Mouse (Mus musculus) MEL (cell line): ENCODE measurements around the gene Adamts16. TPM values are rescaled to one million over a fixed set of nuclear protein-coding genes. Genes with fewer than 3 reads are reported as not detected.

Source experiments
- DNase-seq: peaks from one replicate; pipeline ENCODE4 v3.0.0; 2011; ENCODE audit warnings: low read depth, low spot score
- H3K27ac ChIP-seq: 2 replicates; pipeline ENCODE4 v1.5.1; 2012; ENCODE audit warnings: low read depth, mild to moderate bottlenecking, control low read depth, low read length, moderate library complexity; ENCODE audit not compliant: control insufficient read depth
- H3K27me3 ChIP-seq, 2 experiments: fragments of 150-350 bp in 1 of 2; sonication (generic) in 1 of 2; 2 replicates each; pipeline ENCODE4 v1.6.1; 2012; ENCODE audit warnings: low read length in 2 of 2, mild to moderate bottlenecking in 2 of 2, improper control_type of control experiment in 1 of 2, moderate library complexity in 1 of 2; ENCODE audit not compliant: insufficient read depth in 2 of 2, control insufficient read depth in 1 of 2
- H3K36me3 ChIP-seq, 2 experiments: 2 replicates each; pipeline ENCODE4 v1.6.1; 2012 to 2014; ENCODE audit warnings: low read length in 2 of 2, improper control_type of control experiment in 1 of 2, inconsistent platforms in 1 of 2, mild to moderate bottlenecking in 1 of 2; ENCODE audit not compliant: insufficient read depth in 2 of 2, control insufficient read depth in 1 of 2
- H3K4me1 ChIP-seq, 2 experiments: fragments of 150-350 bp in 1 of 2; sonication (generic) in 1 of 2; 2 replicates each; pipeline ENCODE4 v1.6.1; 2012; ENCODE audit warnings: low read length in 2 of 2, improper control_type of control experiment in 1 of 2, mild to moderate bottlenecking in 1 of 2; ENCODE audit not compliant: insufficient read depth in 2 of 2, control insufficient read depth in 1 of 2
- H3K4me3 ChIP-seq, 2 experiments: fragments of 150-350 bp in 1 of 2; sonication (generic) in 1 of 2; 2 replicates each; pipeline ENCODE4 v1.5.1; 2012; ENCODE audit warnings: low read depth in 2 of 2, low read length in 2 of 2, mild to moderate bottlenecking in 2 of 2, moderate library complexity in 2 of 2, control low read depth in 1 of 2, improper control_type of control experiment in 1 of 2; ENCODE audit not compliant: control insufficient read depth in 1 of 2, insufficient read depth in 1 of 2
- H3K79me2 ChIP-seq: 2 replicates; pipeline ENCODE4 v1.6.1; 2012; ENCODE audit warnings: mild to moderate bottlenecking, low read length, moderate library complexity; ENCODE audit not compliant: control insufficient read depth, poor library complexity, insufficient read depth
- H3K9ac ChIP-seq: 2 replicates; pipeline ENCODE4 v1.6.1; 2012; ENCODE audit warnings: low read depth, mild to moderate bottlenecking, control low read depth, low read length, moderate library complexity; ENCODE audit not compliant: control insufficient read depth, poor library complexity, severe bottlenecking
- H3K9me3 ChIP-seq: fragments of 150-350 bp; sonication (generic); replicated peaks from 2 replicates; pipeline ENCODE4 v1.6.1; 2012; ENCODE audit warnings: mild to moderate bottlenecking, low read length, improper control_type of control experiment, moderate library complexity; ENCODE audit not compliant: insufficient read depth
- CHD2 ChIP-seq: IDR thresholded peaks from 2 replicates; pipeline ENCODE4 v1.6.1; 2011; ENCODE audit warnings: low read length, improper control_type of control experiment
- CTCF ChIP-seq, 3 experiments: IDR thresholded peaks in 2 of 3; conservative IDR thresholded peaks in 1 of 3; 2 replicates each; pipeline ENCODE4 v1.5.1; 2011 to 2012; ENCODE audit warnings: low read length in 3 of 3, low read depth in 2 of 3, mild to moderate bottlenecking in 2 of 3, improper control_type of control experiment in 1 of 3, inconsistent platforms in 1 of 3, mixed read lengths in 1 of 3, moderate library complexity in 1 of 3; ENCODE audit not compliant: control insufficient read depth in 1 of 3, insufficient read depth in 1 of 3, poor library complexity in 1 of 3, severe bottlenecking in 1 of 3
- E2F4 ChIP-seq: IDR thresholded peaks from 2 replicates; pipeline ENCODE4 v1.6.1; 2011; ENCODE audit warnings: low read depth, low read length, improper control_type of control experiment, borderline replicate concordance
- GATA1 ChIP-seq: IDR thresholded peaks from 2 replicates; pipeline ENCODE4 v1.6.1; 2011; ENCODE audit warnings: low read depth, low read length, improper control_type of control experiment
- KAT2A ChIP-seq: conservative IDR thresholded peaks from 2 replicates; pipeline ENCODE4 v1.6.1; 2012; ENCODE audit warnings: low read depth, low read length, improper control_type of control experiment, inconsistent platforms
- MAFK ChIP-seq: IDR thresholded peaks from 2 replicates; pipeline ENCODE4 v1.6.1; 2011; ENCODE audit warnings: low read depth, mild to moderate bottlenecking, low read length, improper control_type of control experiment, borderline replicate concordance
- MAZ ChIP-seq: IDR thresholded peaks from 2 replicates; pipeline ENCODE4 v1.6.1; 2012; ENCODE audit warnings: low read depth, mild to moderate bottlenecking, inconsistent platforms, low read length, improper control_type of control experiment
- MEF2A ChIP-seq: IDR thresholded peaks from 2 replicates; pipeline ENCODE4 v1.6.1; 2014; ENCODE audit warnings: low read depth, mild to moderate bottlenecking, inconsistent platforms, low read length, improper control_type of control experiment; ENCODE audit not compliant: poor library complexity, insufficient replicate concordance, severe bottlenecking; ENCODE audit errors: extremely low read depth
- MXI1 ChIP-seq: IDR thresholded peaks from 2 replicates; pipeline ENCODE4 v1.6.1; 2011; ENCODE audit warnings: mild to moderate bottlenecking, low read depth, low read length, improper control_type of control experiment
- MYB ChIP-seq: IDR thresholded peaks from 2 replicates; pipeline ENCODE4 v1.6.1; 2011; ENCODE audit warnings: mild to moderate bottlenecking, low read depth, low read length, improper control_type of control experiment
- POLR2AphosphoS2 ChIP-seq: IDR thresholded peaks from 2 replicates; pipeline ENCODE4 v1.6.1; 2011; ENCODE audit warnings: low read length, improper control_type of control experiment
- RCOR1 ChIP-seq: IDR thresholded peaks from 2 replicates; pipeline ENCODE4 v1.6.1; 2012; ENCODE audit warnings: low read depth, mild to moderate bottlenecking, inconsistent platforms, low read length, improper control_type of control experiment
- SIN3A ChIP-seq: IDR thresholded peaks from 2 replicates; pipeline ENCODE4 v1.6.1; 2012; ENCODE audit warnings: low read length, improper control_type of control experiment, inconsistent platforms
- TAL1 ChIP-seq: IDR thresholded peaks from 2 replicates; pipeline ENCODE4 v1.6.1; 2012; ENCODE audit warnings: mild to moderate bottlenecking, inconsistent platforms, low read length, moderate library complexity, mixed read lengths
- TCF12 ChIP-seq: IDR thresholded peaks from 2 replicates; pipeline ENCODE4 v1.6.1; 2014; ENCODE audit warnings: low read depth, mild to moderate bottlenecking, inconsistent platforms, low read length, improper control_type of control experiment, moderate library complexity
- ZKSCAN1 ChIP-seq: IDR thresholded peaks from 2 replicates; pipeline ENCODE4 v1.6.1; 2012; ENCODE audit warnings: low read depth, mild to moderate bottlenecking, inconsistent platforms, low read length, improper control_type of control experiment, moderate library complexity
- ZMIZ1 ChIP-seq: IDR thresholded peaks from 2 replicates; pipeline ENCODE4 v1.6.1; 2012; ENCODE audit warnings: low read depth, mild to moderate bottlenecking, inconsistent platforms, low read length, improper control_type of control experiment, moderate library complexity
- polyA plus RNA-seq, 2 experiments: library from polyadenylated mRNA; stranded (reverse) in 1 of 2; unstranded in 1 of 2; fragments of >175 nt in 1 of 2; fragments of >200 nt in 1 of 2; gene quantifications; 2 replicates each; pipeline versions ENCODE4 v1.2.1 to v1.2.4; 2012; ENCODE audit warnings: low replicate concordance in 2 of 2, low read depth in 1 of 2; ENCODE audit not compliant: insufficient read length in 2 of 2, insufficient read depth in 1 of 2, missing spikeins in 1 of 2
- total RNA-seq: library from RNA; depleted of rRNA; stranded (reverse); fragments of 300-350 nt; gene quantifications from 2 replicates; pipeline ENCODE4 v1.2.3, GENCODE M21; 2012

Gene Adamts16
- total and polyA plus RNA-seq, 3 experiments, result not detected

DNA sequence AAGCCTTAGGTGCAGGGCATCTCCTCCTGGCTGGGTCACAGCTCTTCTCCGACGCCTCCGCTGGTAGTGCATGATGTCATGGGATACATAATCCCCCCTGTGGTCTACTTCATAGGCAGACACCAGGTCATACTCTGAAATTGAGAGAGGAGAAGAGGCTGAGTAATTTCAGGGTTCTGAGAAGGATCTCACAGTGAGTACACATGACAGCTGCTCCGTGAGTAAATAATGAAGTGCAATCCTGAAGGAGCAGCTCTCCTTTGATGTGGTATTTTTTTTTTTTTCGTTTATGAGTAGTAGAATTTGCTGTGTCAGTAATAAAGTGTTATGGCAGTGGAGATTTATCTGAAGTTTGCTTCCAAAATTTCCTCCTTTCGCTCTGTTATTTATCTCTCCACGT lies 5.4 kb downstream of the Adamts16 start:
- no peaks in the 10 kb centered on the region for H3K36me3 ChIP-seq
- no peaks in the 10 kb centered on the region for H3K4me1 ChIP-seq
- TF ChIP-seq TAL1 (no peak), RCOR1 (no peak)
- TF ChIP-seq, all 39 proteins: peak for 0
- H3K9me3 ChIP-seq, result no peaks in the 10 kb centered on the region
- no peak for DNase-seq
- H3K4me3 ChIP-seq, result no peak overlapping the region
- H3K27ac ChIP-seq, result no peak overlapping the region
- H3K27me3 ChIP-seq, result no peaks in the 10 kb centered on the region
- no peaks in the 10 kb centered on the region for H3K79me2 ChIP-seq
- H3K9ac ChIP-seq, result no peak overlapping the region

DNA sequence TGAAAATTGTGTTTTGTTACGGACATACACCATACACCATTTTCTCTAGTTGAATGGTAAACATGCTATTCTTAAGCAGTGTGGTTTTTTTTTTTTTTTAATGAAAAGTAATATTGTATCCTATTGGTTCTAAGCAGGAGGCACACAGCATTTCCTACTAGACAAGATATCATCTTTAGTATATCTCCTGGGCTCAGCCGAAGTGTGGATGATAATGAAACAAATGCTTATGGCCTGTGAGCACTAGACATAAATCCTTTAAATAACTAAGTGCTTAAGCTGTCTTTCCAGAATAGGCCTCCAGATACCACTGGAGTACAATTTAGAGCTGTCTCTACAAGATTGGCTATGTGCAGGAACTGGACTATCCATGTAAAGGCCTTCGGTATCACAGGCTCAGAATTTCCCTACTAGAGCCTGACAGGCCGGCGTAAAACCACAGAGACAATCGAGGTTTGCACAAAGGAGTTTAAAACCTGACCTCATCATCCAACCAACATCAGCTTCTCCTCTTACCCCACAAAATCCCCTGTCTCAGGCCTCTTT lies 8.9 kb downstream of the Adamts16 start:
- DNase-seq, result no peak
- no peak overlapping the region for H3K27ac ChIP-seq
- no peaks in the 10 kb centered on the region for H3K36me3 ChIP-seq
- H3K27me3 ChIP-seq, result no peaks in the 10 kb centered on the region
- H3K9ac ChIP-seq, result no peak overlapping the region
- no peaks in the 10 kb centered on the region for H3K9me3 ChIP-seq
- TF ChIP-seq KAT2A (no peak), MAZ (no peak), MYB (no peak), CTCF (IDR thresholded peaks at IDR 0.05 in 2 of 3, conservative IDR thresholded peaks at IDR 0.05 in 1 of 3; ENCODE audit: control insufficient read depth in 1 of 3, insufficient read depth in 1 of 3, low read depth in 2 of 3, low read length in 3 of 3, poor library complexity in 1 of 3, severe bottlenecking in 1 of 3) (no peak), GATA1 (no peak), POLR2AphosphoS2 (no peak), ZKSCAN1 (no peak), E2F4 (no peak)
- TF ChIP-seq, all 39 proteins: peak for 0
- Histone ChIP-seq H3K79me2 (no peaks in the 10 kb centered on the region), H3K4me1 (no peaks in the 10 kb centered on the region), H3K4me3 (no peak overlapping the region)

DNA sequence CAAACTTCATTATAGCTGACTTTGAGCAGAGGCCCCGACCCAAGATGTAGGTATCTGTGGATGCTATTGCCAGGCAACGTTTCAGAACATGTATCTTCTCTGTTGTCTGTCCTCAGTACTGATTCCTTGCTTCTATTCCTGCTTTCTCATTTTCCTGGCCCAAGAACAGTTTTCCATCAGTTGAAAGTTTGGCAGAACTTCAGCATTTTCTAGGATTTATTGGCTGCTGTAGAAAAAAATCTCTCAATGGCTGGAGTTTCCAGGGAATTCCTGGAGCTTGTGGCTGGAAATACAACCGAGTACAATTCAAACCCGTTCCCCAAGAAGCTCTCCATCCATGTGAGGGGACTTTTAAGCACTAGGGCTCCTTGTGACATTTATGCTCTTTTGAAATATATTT lies 10.6 kb downstream of the Adamts16 start:
- no peaks in the 10 kb centered on the region for H3K9me3 ChIP-seq

More for the DNA sequence above, 10.6 kb downstream of the Adamts16 start:
- Histone ChIP-seq H3K79me2 (no peaks in the 10 kb centered on the region), H3K27ac (no peak overlapping the region), H3K36me3 (no peaks in the 10 kb centered on the region), H3K9ac (no peak overlapping the region), H3K4me1 (no peaks in the 10 kb centered on the region), H3K4me3 (no peak overlapping the region), H3K27me3 (no peaks in the 10 kb centered on the region)
- no peak for DNase-seq
- TF ChIP-seq SIN3A (no peak), MXI1 (no peak), MEF2A (no peak), RCOR1 (no peak), E2F4 (no peak), KAT2A (no peak), GATA1 (no peak), ZMIZ1 (no peak), MYB (no peak), MAZ (no peak), CHD2 (no peak), TCF12 (no peak), MAFK (no peak)
- TF ChIP-seq, all 39 proteins: peak for 0
